Mouse (Mus musculus) urinary bladder, postnatal 25 days (tissue): ENCODE measurements around the gene Pde8a.
"Not testable (repeated sequence)": the region's sequence is repeated elsewhere in the genome, so short reads cannot be mapped to it uniquely, and the experiment has no call there.

Experiments used
- DNase-seq: peaks from one replicate; pipeline ENCODE4 v3.0.0; 2022; ENCODE audit warnings: low spot score

The Pde8a gene

DNA sequence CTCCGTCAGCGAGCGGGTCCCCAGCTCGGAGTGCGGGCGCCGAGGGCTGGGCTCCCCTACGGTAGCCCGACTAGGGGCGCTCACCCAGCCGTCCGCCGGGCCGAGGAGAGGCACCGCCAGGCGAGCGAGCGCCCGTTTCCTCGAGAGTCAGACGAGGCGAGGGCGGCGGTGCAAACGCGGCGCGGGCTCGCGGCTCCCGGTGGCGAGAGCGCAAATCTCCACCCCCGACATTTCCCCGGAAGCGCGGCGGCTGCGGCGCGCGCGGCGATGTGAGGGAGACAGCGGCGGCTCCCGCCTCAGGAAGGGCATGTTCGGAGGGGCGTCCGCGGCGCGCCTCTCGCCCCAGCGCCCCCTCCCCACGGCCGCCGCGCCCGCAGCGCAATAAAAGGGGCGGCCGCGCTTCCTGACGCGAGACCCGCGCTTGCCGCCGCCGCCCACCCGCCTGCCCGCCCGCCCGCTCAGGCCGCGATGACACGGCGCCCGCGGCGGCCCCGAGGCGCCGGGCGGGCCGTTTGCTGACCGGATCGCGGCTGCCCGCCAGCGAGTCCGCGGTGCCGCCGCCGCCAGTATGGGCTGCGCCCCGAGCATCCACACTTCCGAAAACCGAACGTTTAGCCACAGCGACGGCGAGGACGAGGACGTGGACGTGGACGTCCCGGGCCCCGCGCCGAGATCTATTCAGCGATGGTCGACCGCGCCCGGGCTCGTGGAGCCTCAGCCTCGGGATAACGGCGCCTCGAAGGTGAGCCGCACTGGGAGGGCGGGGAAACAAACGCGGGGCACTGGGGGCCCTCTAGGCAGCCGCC lies at the start of gene Pde8a:
Gene Pde8a, plus strand, starts transcription at position 250 of the 806 bp plus-strand sequence.
- peak; percentile 24 for DNase-seq

DNA sequence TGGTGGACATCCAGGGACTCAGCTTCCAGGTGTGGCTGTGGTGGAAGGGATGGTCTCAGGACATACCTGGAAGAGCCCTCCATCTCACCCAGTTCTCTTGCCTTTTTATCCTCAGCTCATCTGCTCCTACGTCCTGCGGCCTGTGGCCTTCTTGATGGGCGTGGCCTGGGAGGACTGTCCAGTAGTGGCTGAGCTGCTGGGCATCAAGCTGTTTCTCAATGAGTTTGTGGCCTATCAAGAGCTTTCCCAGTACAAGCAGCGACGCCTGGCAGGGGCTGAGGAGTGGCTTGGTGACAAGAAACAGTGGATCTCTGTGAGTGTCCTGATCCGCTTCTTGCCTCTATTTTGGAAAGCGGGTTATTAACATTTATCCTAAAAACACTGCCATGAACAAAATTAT lies 49.0 kb upstream of the Pde8a start:
- no peak for DNase-seq

DNA sequence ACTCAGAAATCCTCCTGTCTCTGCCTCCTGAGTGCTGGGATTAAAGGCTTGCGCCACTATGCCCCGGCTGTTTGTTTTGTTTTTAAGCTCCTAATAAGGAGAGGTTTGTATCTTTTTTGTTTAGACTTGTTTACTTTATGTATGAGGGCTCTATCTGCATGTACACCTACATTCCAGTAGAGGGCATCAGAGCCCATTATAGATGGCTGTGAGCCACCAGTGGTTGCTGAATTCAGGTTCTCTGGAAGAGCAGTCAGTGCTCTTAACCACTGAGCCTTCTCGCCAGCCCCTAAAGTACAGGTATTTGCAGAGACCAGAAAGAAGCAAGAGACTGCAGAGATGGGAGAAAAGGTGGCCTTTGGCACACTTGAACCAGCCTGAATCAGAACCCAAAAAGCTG lies 46.3 kb upstream of the Pde8a start:
- peak; percentile 23 for DNase-seq

DNA sequence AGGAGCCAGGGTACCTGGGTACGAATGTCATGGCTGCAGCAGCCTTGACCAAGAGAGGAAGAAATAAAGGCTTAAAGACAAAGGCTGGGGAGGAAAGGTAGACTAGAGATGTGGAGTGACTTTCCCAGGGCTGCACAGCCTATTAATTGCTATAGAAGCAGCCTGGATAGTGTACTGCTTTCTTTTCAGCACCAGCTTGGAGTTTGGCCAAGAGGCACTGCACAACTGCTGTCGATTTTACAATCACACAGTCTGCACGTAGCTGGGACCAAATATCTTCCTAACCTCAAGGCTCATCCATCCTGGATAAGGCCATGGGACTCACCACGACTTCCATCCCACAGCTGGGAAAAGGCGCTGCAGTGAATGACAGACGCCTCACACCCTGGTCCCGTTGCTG lies 44.0 kb upstream of the Pde8a start:
- DNase-seq, result no peak

DNA sequence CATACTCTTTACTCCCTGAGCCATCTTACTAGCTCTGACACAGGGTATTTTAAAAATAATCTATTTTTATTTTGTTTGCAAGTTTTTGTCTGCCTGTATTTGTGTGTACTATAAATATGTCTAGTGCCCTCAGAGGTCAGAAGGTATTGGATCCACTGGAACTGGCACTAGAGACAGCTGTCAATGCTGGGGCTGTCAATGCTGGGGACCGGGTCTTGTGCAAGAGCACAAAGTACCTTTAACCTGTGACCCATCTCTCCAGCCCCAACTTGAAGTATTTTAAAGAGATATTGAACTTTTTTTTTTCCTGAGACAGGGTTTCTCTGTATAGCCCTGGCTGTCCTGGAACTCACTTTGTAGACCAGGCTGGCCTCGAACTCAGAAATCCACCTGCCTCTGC lies 39.5 kb upstream of the Pde8a start:
- no peak for DNase-seq

DNA sequence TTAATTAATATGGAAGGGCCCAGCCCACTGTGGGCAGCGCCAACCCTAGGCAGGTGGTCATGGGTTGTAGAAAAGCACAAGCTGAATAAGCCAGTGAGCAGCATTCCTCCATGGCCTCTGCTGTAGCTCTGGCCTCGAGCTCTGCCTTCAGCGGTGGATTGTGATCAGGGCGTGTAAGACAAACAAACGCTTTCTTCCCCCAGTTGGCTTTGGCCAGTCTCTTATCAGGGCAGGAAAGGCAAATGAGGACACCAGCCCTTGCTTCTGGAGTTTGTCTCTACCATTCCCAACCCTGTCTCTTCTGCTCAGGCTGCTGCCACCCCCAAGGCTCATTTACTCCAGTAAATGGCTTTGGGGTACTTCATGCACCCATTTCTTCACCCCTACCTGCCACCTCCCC lies 38.7 kb upstream of the Pde8a start:
- DNase-seq, result no peak

DNA sequence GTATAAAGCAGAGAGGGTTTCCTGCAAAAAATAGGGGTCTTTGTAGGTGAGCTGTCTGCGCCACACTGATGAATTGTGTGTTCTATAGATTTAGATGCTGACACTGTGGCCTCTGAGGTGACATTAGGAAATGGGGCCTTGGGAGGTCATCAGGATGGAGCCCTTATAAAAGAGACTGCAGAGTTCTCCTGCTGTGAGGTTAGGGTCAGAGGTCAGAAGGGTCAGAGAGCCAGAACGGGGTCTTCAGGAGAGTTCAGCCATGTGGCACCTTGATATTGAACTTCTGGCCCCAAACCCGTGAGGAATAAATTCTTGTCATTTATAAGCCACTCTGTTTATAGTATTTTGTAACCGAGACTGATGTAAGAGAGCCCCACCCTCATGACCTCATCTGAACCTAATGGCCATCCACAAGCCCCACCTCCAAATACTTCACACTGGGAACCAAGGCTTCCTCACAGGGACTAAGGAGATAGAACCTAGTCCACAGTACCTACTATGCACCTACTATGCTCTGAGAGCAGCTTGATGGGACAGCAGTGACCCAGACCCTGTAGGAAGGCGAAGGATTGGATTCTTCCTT lies 37.1 kb upstream of the Pde8a start:
- DNase-seq, result no peak

DNA sequence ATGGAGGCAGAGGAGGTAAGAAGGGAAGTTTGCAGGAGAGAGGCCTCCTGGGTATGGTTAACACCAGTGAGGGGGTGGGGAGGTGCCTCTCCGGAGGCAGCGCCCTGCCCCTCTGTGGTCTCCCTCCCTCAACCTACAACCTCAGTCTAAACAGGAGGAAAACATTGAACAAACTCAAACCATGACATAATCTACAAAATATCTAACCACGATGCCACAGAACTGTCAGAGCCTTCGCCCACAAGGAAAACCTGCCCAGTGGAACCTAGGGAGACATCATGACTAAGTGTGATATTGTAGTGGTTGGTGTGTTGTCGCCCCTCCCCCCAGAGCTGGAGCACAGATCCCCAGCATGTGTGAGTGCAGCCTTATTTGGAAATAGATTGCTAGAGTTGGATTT lies 33.9 kb upstream of the Pde8a start:
- DNase-seq, result no peak

DNA sequence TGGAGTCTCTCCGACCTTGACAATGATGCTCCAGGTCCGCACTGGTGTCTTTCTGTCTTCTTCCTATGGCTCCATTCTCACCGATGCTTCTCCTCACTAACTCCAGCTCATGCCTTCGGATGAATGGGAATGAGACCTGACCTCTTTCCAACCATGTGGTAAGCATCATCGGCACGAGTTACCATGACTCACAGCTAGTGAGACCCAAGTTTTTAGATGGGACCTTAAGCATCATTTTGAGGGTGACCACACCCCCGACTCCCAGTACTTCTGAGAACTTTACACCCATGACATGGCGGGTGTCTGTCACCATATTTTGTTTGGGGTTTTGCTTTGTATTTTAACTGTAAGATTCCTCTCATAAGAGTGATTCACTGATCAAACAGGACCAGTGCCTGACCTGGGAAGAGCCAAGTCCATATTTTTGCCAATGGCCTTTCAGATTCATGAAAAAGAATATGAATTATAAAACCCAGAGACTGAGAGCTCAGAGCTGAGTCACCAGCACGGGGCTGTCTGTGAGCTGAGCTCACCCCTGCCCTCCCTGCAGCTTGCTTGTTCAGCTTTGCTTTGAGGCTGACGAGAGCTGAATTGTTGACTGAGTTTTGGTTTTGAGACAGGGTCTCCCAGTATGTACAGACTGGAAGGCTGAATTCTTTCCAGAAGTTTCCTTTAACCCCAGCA lies 30.8 kb upstream of the Pde8a start:
- DNase-seq, result peak; percentile 20

DNA sequence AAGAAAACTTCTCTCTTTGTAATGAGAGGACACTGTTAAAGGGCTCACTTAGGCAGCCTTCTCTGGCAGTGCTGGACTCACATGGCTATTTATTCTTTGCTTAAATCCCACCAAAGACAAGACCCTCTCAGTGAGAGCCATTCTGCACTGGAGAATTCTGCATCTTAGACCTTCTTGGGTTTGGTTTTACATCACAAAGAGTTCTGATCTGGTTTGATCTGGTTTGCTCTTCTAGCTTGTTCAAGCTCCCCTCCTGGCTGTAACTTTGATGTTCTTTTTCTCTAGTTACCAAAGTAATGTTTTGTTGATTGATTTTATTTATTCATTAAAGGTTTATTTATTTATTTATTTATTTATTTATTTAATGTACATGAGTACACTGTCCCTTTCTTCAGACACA lies 30.2 kb upstream of the Pde8a start:
- no peak for DNase-seq

DNA sequence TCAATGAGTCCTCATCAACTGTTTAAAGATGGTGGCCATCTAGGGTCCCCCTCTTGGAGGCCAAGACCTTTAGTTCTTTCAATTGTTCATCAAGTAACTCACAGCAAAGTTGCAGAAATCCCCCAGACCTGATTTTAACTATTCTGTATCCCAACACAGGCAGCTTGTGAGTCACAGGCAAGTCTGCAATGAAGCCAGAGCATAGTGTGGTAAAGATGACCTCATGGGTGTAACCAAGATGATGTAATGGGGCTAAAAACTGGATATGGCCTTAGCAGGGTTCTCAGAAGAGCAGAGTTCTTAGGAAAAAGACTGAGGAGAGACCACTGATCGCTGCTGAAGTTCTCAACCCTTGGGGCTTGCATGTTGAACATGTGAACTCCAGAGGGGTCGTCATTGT lies 29.3 kb upstream of the Pde8a start:
- no peak for DNase-seq

DNA sequence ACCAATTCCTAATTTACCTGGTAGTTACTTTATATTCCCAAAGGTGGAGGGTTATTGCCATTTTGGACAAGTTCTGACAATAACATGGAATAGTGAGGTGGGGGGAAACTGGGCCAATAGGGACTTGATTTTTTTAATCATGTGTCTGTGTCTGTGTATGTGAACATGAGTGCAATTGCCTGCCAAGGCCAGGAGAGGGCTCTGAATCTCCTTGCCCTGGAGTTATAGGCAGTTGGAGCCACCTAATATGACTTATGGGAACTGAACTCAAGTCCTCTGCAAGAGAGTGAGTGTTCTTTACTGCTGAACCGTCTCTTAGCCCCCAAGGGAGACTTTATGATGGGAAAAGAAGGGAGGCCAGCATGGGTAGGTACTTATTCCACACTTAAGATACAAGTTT lies 28.7 kb upstream of the Pde8a start:
- no peak for DNase-seq

DNA sequence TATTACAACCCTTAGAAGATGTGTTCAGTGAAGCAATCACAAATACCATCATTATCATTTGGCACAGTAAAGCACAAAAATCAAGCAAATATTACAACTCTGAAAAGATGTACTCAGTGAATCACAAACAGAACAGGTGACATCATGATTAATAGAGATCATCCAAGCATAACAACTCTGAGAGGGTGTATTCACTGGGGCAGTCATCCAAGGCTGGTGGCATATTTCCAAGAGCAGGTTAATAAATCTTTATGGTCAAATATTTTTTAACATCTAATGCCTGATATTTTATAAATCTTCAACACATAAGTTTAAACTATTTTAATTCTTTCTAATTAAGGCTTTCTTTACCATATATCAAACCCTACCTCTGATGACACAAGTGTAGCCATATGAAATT lies 27.4 kb upstream of the Pde8a start:
- DNase-seq, result not testable (repeated sequence)

DNA sequence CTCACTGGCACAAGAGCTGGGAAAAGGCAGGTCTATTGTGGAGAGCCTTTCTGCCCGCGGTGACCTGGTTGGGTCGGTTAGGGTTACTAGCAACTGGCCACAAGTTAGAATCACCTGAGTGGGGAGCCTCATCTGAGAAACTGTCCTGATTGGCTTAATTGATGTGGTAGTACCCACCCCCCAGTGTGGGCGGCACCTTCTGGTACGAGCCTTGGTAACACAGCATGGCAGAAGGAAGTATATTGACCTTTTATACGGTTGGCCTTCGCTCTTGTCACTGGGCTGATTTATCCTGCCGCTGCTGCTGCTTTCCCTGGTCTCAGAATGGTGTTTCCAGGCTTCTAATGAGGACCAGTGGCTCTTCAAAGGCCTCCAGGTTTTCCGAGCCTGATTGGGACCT lies 24.2 kb upstream of the Pde8a start:
- no peak for DNase-seq

DNA sequence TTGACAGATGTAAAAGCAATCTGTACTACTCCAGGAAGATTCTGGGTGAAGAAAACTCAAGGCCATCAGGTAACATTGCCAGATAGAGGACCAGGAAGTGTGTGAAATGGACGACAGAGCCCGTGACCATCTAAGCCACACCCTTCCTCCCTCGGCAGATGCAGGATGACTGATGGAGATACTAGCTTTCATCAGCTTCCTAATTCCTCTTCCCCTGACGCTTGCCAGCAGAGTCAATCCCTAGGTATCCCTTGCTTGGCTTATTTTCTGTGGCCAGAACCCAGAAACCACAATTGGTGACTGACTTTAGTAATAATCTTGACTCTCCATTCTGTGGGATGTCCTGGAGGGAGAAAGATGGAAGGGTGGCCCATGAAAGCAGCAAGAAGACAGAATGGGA lies 17.9 kb upstream of the Pde8a start:
- DNase-seq, result no peak

DNA sequence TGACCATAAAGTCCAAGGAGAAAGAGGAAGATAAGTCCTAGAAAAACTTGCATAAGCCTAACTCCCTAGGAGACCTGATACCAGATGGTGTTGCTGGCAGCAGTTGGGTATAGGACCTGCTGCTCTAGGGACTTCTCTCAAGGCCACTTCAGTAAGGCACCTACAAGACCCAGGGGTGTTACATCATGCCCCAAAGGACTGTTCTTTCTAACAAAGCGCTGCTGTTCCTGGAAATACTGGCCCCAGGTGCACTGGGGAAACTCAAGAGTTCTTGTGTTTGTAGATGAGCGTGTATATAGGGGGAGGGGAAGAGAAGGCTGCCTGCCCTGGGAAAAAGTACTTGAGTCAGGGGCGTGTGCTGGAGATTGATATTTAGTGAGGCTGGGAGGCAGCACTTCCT lies 16.6 kb upstream of the Pde8a start:
- no peak for DNase-seq

DNA sequence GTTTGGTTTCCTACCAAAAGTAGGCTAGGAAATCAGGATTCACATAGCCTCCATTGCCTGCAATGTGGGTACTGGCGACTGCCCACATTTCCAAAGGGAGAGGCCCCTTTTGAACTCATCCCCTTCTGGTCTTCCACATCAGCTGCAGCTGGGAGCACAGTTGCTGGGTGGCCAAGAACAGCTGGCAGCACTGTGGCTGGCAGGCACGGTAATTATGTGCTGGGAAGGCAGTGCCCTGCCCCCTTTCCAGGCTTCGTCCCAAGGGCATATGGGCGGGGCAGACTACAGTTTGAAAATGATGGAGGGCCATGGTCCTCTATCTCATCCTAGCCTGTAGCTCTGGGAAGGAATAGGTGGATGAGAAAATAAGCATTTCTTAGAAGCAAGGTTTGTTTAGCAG lies 14.9 kb upstream of the Pde8a start:
- no peak for DNase-seq

DNA sequence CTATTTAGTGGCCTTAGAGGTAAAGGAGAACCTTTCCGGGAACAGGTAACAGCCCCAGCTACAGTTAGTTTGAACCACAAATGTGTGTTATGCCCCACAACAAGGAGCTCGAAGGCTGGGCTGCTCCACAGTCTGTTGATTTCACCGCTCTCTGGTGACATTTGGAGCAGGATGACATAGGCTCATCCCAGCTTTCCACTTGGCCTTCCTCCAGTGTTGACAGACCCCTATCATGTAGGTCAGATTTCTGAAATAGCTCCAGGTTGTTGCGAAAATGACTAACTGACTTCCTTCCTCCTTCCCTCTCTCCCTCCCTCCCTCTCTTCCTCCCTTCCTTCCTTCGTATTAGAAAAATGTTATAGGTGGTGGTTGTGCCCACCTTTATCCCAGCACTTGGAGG lies 14.3 kb upstream of the Pde8a start:
- no peak for DNase-seq

DNA sequence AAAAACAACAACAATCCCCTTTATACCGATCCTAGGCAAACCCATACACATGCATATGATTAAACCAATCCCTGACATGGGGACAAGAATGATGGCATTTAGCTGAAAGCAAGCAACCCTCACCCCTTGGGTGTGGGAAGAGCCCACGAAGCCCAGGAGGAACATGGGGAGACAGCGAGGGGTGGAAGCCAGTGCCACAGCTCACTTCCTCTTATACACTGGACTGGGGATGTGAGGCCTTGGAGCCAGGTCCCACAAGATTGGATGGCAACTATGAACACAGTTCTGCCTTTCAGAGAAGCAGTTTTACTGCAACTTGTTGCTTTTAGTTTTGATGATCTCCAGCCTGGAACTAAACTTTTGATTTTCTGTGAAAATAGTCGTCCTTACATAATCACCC lies 13.6 kb upstream of the Pde8a start:
- DNase-seq, result no peak

DNA sequence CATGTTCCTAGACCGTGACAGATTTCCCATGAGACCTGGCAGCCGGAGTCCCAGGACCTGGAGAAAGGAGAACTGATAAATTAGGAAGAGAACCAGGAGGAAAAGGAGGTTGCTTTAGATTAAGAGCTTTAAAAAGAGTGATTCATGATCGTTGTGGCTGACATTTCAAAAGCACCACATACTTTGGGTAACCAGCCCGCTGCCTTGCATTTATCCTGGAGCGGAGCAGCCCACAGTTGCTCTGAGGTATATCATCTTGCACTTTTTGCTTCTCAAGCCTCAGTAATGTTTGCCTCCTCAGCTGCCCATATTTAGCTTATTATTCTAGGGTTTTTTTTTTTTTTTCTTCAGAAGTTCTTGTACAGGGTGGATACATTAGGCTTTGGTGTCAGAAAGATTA lies 11.0 kb upstream of the Pde8a start:
- no peak for DNase-seq

DNA sequence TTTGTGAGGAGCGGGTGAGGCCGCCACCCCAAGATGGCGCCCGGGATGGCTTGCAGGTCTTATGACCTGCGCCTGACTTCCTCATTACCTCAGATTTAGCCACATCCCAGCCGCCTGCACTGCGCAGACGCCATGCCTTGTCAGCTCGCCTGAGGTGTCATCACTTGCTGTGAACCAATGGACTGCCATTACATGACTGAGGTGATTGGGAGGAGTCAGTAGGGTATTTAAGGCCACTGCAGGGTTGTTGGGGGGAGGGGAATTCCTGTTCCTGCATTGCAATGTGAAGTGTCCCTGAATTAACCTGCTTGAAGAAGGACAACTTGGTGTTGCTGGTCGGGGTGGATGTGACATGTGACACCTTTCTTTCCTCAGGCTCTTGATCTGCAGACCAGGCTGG lies 9.8 kb upstream of the Pde8a start:
- not testable (repeated sequence) for DNase-seq

DNA sequence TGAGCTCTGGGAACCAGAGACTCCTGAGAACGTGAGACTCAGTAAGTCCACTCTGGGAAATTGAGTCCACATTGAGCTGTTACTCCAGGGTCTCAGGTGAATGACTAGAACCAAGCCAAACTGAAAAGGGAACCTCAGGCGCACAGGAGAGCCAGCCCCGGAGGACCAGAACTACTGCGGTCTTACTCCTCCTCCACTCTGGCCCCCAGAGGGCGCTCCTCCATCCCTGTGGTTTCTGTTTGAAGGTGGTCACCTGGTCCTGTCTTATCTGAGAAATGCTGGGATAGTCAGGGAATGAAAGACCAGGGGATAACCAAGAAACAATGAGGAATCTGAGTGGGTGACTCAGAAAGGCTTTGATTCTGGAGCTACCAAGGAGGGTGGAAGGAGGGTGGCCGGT lies 4.5 kb upstream of the Pde8a start:
- peak; percentile 62 for DNase-seq

DNA sequence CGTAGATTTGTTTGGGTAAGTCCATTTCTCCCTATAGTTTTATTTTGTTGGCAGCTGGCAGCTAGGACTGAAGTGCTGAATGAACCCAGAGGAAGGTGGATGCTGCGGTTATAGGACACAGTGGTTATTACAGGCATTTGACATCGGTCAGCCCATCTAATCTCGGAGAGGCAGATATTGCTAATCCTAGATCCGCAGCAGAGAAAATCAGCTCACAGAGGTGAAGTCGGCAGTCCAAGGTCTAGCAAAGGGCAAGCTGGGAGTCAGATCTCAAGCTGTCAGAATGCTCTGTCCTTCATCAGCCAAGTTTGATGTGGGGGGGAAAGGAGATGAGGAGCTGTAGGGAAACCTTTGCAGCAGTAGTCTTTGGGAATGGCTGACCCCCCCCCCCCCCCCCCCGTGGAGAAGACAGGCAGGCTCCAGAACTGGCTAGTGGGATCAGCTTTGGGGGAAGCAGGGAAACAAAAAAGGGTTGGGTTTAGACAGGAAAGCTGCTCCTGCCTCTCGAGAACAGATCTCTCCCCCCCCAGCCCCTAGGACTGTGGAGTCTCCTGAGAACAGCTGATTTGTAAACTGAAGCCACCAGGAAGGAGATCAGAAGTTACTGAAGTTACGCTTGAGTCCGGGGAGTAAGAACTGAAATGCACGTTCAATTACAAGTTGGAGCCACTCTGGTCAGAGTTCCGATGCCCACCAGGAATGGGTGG lies 3.3 kb upstream of the Pde8a start:
- no peak for DNase-seq
